19 mouse cellular contexts compared by ENCODE assay signal in the genomic region with DNA sequence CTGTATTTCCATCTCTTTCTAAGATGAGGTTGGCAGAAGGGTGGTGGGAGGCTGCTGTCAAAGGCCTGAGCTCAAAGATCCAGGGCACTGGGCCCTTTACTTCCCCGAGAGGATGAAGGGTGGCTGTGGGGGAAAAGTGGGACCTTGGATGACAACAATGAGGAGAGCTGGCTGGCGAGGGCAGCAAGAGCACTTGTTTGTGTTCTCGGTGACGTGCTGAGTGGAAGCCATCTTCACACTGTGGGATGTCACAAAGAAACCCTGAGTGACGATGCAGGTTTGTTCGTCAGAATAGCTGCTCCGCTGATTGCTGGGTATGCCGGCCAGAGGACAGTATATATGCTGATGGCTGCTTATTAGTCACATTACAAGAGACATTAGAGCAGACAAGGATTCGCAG.
DNase-seq lines count a peak whose midpoint lies in the region; ATAC-seq and TF ChIP-seq lines count a peak whose summit lies in the region.
"Had no signal": no experiment of that assay in that cellular context is flagged by ENCODE, and none has a peak within 500 bp of the region (broad histone marks: within the 10 kb centered on the region; RNA-seq: fewer than 3 reads in every experiment).

No protein-coding gene starts in this region.

- TF ChIP-seq CTCF in midbrain, postnatal 0 days (IDR thresholded peaks at IDR 0.05) = no peak

- no peaks in the 10 kb centered on the region for H3K9me3 ChIP-seq in forebrain, embryonic 10.5 days
- no peaks in the 10 kb centered on the region for H3K9me3 ChIP-seq in forebrain, embryonic 11.5 days (ENCODE audit: control insufficient read depth, low read length)
- no peaks in the 10 kb centered on the region for H3K9me3 ChIP-seq in hindbrain, embryonic 14.5 days (ENCODE audit: control insufficient read depth, low read length)
- no peaks in the 10 kb centered on the region for H3K9me3 ChIP-seq in midbrain, postnatal 0 days (ENCODE audit: low read length)
- H3K9me3 ChIP-seq: embryonic facial prominence, embryonic 10.5 days; heart, embryonic 15.5 days; liver, embryonic 15.5 days had no signal

- peak; percentile 20 for DNase-seq in forebrain, embryonic 10.5 days (ENCODE audit: extremely low spot score, low spot score)
- peak; percentile 71 for DNase-seq in forebrain, embryonic 11.5 days (ENCODE audit: low spot score)
- no peak for DNase-seq in hindbrain, embryonic 14.5 days (ENCODE audit: low spot score)
- no peak for DNase-seq in midbrain, postnatal 0 days (ENCODE audit: low spot score)
- DNase-seq in yolk sac, embryonic 10.5 days (ENCODE audit: low spot score) = no peak
- DNase-seq in urinary bladder, adult 2 months (ENCODE audit: low spot score) = no peak
- no peak for DNase-seq in liver
- DNase-seq: adrenal gland, postnatal 10 days; cerebellum, adult 9-10 months; gastrocnemius, postnatal 10 days; heart, adult 2 months; right cerebral cortex, postnatal 14 days; spleen, adult 18-20 months; thymus, postnatal 4 days had no signal

- H3K4me2 ChIP-seq in forebrain, embryonic 11.5 days (ENCODE audit: low read depth, low read length, severe bottlenecking) = no peak overlapping the region; the same call in 1 of the 2 replicates
- no peak overlapping the region for H3K4me2 ChIP-seq in hindbrain, embryonic 14.5 days (replicated peaks)
- no peak overlapping the region for H3K4me2 ChIP-seq in midbrain, postnatal 0 days (ENCODE audit: low read depth, low read length, poor library complexity, severe bottlenecking)
- H3K4me2 ChIP-seq: heart, embryonic 15.5 days; liver, embryonic 15.5 days had no signal

- ATAC-seq in forebrain, embryonic 11.5 days (replicated peaks; ENCODE audit: low FRiP score) = 0 out of 2 replicates have a peak, but pooled peaks have one; percentile 15
- ATAC-seq in hindbrain, embryonic 14.5 days (ENCODE audit: low FRiP score) = no peak
- no peak for ATAC-seq in midbrain, postnatal 0 days (ENCODE audit: low FRiP score)
- ATAC-seq: intestine, postnatal 0 days had no signal

- peaks cover 9% of the 10 kb centered on the region; the same call in 1 of the 2 replicates for H3K27me3 ChIP-seq in forebrain, embryonic 10.5 days (ENCODE audit: poor library complexity, severe bottlenecking)
- H3K27me3 ChIP-seq in forebrain, embryonic 11.5 days (ENCODE audit: control insufficient read depth, insufficient read depth, low read length) = no peaks in the 10 kb centered on the region
- no peaks in the 10 kb centered on the region for H3K27me3 ChIP-seq in hindbrain, embryonic 14.5 days (ENCODE audit: control insufficient read depth, insufficient read depth, low read length)
- H3K27me3 ChIP-seq in midbrain, postnatal 0 days (ENCODE audit: insufficient read depth, low read length) = no peaks in the 10 kb centered on the region
- H3K27me3 ChIP-seq: heart, embryonic 15.5 days; liver, embryonic 15.5 days had no signal

- H3K27ac ChIP-seq in forebrain, embryonic 10.5 days = peak overlapping the region; percentile 78
- peak overlapping the region; percentile 70 for H3K27ac ChIP-seq in forebrain, embryonic 11.5 days (ENCODE audit: low read depth, low read length)
- peak overlapping the region; percentile 32 for H3K27ac ChIP-seq in hindbrain, embryonic 14.5 days
- H3K27ac ChIP-seq in midbrain, postnatal 0 days (ENCODE audit: low read depth, low read length) = peak overlapping the region; percentile 55
- H3K27ac ChIP-seq: embryonic facial prominence, embryonic 10.5 days; heart, adult 2 months; heart, embryonic 15.5 days; liver, embryonic 15.5 days; macrophage had no signal

- 64% methylated on average over 9 of the region's 9 CpGs for WGBS in forebrain, embryonic 10.5 days
- 39% methylated on average over 9 of the region's 9 CpGs for WGBS in forebrain, embryonic 11.5 days
- 62% methylated on average over 9 of the region's 9 CpGs for WGBS in hindbrain, embryonic 14.5 days
- 53% methylated on average over 9 of the region's 9 CpGs for WGBS in midbrain, postnatal 0 days

- peak overlapping the region; percentile 10; the same call in 1 of the 2 replicates for H3K4me3 ChIP-seq in forebrain, embryonic 10.5 days
- H3K4me3 ChIP-seq in forebrain, embryonic 11.5 days (ENCODE audit: low read depth, low read length) = no peak overlapping the region
- no peak overlapping the region for H3K4me3 ChIP-seq in hindbrain, embryonic 14.5 days (replicated peaks; ENCODE audit: low read length)
- H3K4me3 ChIP-seq in midbrain, postnatal 0 days (ENCODE audit: low read depth, low read length) = no peak overlapping the region
- H3K4me3 ChIP-seq: embryonic facial prominence, embryonic 10.5 days; heart, adult 2 months; heart, embryonic 15.5 days; liver, embryonic 15.5 days had no signal

- peaks cover 26% of the 10 kb centered on the region for H3K4me1 ChIP-seq in forebrain, embryonic 10.5 days
- H3K4me1 ChIP-seq in forebrain, embryonic 11.5 days (replicated peaks; ENCODE audit: control insufficient read depth, insufficient read depth, low read length) = peaks cover 4% of the 10 kb centered on the region; the same call in 1 of the 2 replicates
- 0 out of 2 replicates have a peak, but pooled peaks cover 8% of the 10 kb centered on the region for H3K4me1 ChIP-seq in hindbrain, embryonic 14.5 days (replicated peaks; ENCODE audit: control insufficient read depth, insufficient read depth, low read length)
- peaks cover 3% of the 10 kb centered on the region; the same call in 1 of the 2 replicates for H3K4me1 ChIP-seq in midbrain, postnatal 0 days (ENCODE audit: insufficient read depth, low read length)
- H3K4me1 ChIP-seq: heart, embryonic 15.5 days; liver, embryonic 15.5 days had no signal

- H3K9ac ChIP-seq in forebrain, embryonic 11.5 days (ENCODE audit: low read length) = peak overlapping the region; percentile 29; the same call in 1 of the 2 replicates
- no peak overlapping the region for H3K9ac ChIP-seq in hindbrain, embryonic 14.5 days
- H3K9ac ChIP-seq in midbrain, postnatal 0 days (replicated peaks; ENCODE audit: low read length, poor library complexity, severe bottlenecking) = 0 out of 2 replicates have a peak overlapping the region, but pooled peaks have one; percentile 19
- H3K9ac ChIP-seq: heart, embryonic 15.5 days; liver, embryonic 15.5 days had no signal

- H3K36me3 ChIP-seq in forebrain, embryonic 10.5 days (replicated peaks) = no peaks in the 10 kb centered on the region
- no peaks in the 10 kb centered on the region for H3K36me3 ChIP-seq in forebrain, embryonic 11.5 days (ENCODE audit: control insufficient read depth, insufficient read depth, low read length)
- H3K36me3 ChIP-seq in hindbrain, embryonic 14.5 days (replicated peaks; ENCODE audit: control insufficient read depth, insufficient read depth) = no peaks in the 10 kb centered on the region
- no peaks in the 10 kb centered on the region for H3K36me3 ChIP-seq in midbrain, postnatal 0 days (ENCODE audit: insufficient read depth, low read length)
- H3K36me3 ChIP-seq: embryonic facial prominence, embryonic 10.5 days; heart, embryonic 15.5 days; liver, embryonic 15.5 days had no signal

Comparison
In these comparisons a context has a peak if more than half of its experiments do, and no peak if none do; other contexts are left out.
1. DNase-seq: peak in forebrain, embryonic 10.5 days (single experiment) and forebrain, embryonic 11.5 days (single experiment); none in hindbrain, embryonic 14.5 days (single experiment), midbrain, postnatal 0 days (single experiment), yolk sac, embryonic 10.5 days (single experiment), urinary bladder, adult 2 months (single experiment) and liver (single experiment).
2. Peak in every context shown above with its lines, with median percentiles within 50 percentile points of each other: H3K27ac ChIP-seq.